Mouse (Mus musculus) liver, embryonic 16.5 days (tissue): Measurements from ENCODE around the gene Fam219a. TPM values are rescaled to one million over a fixed set of nuclear protein-coding genes. Genes with fewer than 3 reads are reported as not detected.

ENCODE experiments used
- ATAC-seq: fragments of 200-750 bp; cut with Nextera tagmentation; 2 replicates; pipeline ENCODE4 v1.8.0; 2017; ENCODE audit warnings: low read depth, mild to moderate bottlenecking, moderate number of reproducible peaks, moderate library complexity
- H3K27ac ChIP-seq: fragments of 300-500 bp; sonication (generic); 2 replicates; pipeline ENCODE4 v1.5.1; 2014; ENCODE audit warnings: mild to moderate bottlenecking, low read length
- H3K27me3 ChIP-seq: fragments of 300-500 bp; sonication (generic); 2 replicates; pipeline ENCODE4 v1.6.1; 2014; ENCODE audit warnings: low read depth, low read length, mixed read lengths; ENCODE audit not compliant: control insufficient read depth, insufficient read depth
- H3K36me3 ChIP-seq: fragments of 300-500 bp; sonication (generic); 2 replicates; pipeline ENCODE4 v1.6.1; 2014; ENCODE audit warnings: mild to moderate bottlenecking; ENCODE audit not compliant: control insufficient read depth, insufficient read depth
- H3K4me1 ChIP-seq: fragments of 300-500 bp; sonication (generic); 2 replicates; pipeline ENCODE4 v1.6.1; 2014; ENCODE audit warnings: low read depth, low read length, mixed read lengths; ENCODE audit not compliant: control insufficient read depth
- H3K4me2 ChIP-seq: fragments of 300-500 bp; sonication (generic); 2 replicates; pipeline ENCODE4 v1.6.1; 2014; ENCODE audit warnings: low read depth, low read length, mixed read lengths
- H3K4me3 ChIP-seq: fragments of 300-500 bp; sonication (generic); 2 replicates; pipeline ENCODE4 v1.5.1; 2014; ENCODE audit warnings: low read depth, mild to moderate bottlenecking, low read length
- H3K9ac ChIP-seq: fragments of 300-500 bp; sonication (generic); 2 replicates; pipeline ENCODE4 v1.6.1; 2014; ENCODE audit warnings: low read depth, low read length
- H3K9me3 ChIP-seq: fragments of 300-500 bp; sonication (generic); replicated peaks from 2 replicates; pipeline ENCODE4 v1.6.1; 2016; ENCODE audit warnings: low read length; ENCODE audit not compliant: control insufficient read depth
- WGBS: fragments of 180-500 bp; shearing (Covaris S2); extraction: QIAGEN DNeasy Blood & Tissue Kit; methylation state at CpG from one replicate; pipeline ENCODE4 v1.1.7; 2014; ENCODE audit not compliant: insufficient replicate concordance; 5-methylcytosine and 5-hydroxymethylcytosine counted together
- polyA plus RNA-seq: library from polyadenylated mRNA; unstranded; fragments of >200 nt; fragmentation: Nextera tagmentation; extraction: Ambion mirVana; gene quantifications from 2 replicates; pipeline ENCODE4 v1.2.1, GENCODE M21; 2015

The Fam219a gene
- polyA plus RNA-seq, 1 experiment from 2014 or later: 0.98 TPM

- H3K27me3 ChIP-seq: peaks cover 59% of the 10 kb centered on the region
- H3K27ac ChIP-seq: no peak overlapping the region
These were observed 71.8 kb downstream of the Fam219a start for GRCm38 (mm10) chr4:41497579-41497978.

GRCm38 (mm10) chr4:41497046-41497445, 72.3 kb downstream of the Fam219a start:
- no peaks in the 10 kb centered on the region for H3K36me3 ChIP-seq
- H3K4me1 ChIP-seq: peaks cover 13% of the 10 kb centered on the region
- no peak for ATAC-seq
- no peak overlapping the region for H3K4me2 ChIP-seq
- peaks cover 56% of the 10 kb centered on the region for H3K27me3 ChIP-seq
- H3K9me3 ChIP-seq: no peaks in the 10 kb centered on the region
- no peak overlapping the region for H3K9ac ChIP-seq
- H3K27ac ChIP-seq: no peak overlapping the region
- WGBS: 46% methylated on average over 5 of the region's 5 CpGs
- no peak overlapping the region for H3K4me3 ChIP-seq

More at GRCm38 (mm10) chr4:41497579-41497978, 71.8 kb downstream of the Fam219a start:
- Histone ChIP-seq H3K9me3 (no peaks in the 10 kb centered on the region), H3K4me3 (no peak overlapping the region; the same call in 1 of the 2 replicates), H3K9ac (no peak overlapping the region), H3K36me3 (no peaks in the 10 kb centered on the region), H3K4me1 (peaks cover 19% of the 10 kb centered on the region), H3K4me2 (peak overlapping the region; percentile 26)
- no peak for ATAC-seq
- 3% methylated on average over 34 of the region's 34 CpGs for WGBS

- Histone ChIP-seq H3K27me3 (peaks cover 46% of the 10 kb centered on the region), H3K9me3 (no peaks in the 10 kb centered on the region), H3K4me1 (peaks cover 13% of the 10 kb centered on the region), H3K36me3 (no peaks in the 10 kb centered on the region), H3K27ac (no peak overlapping the region), H3K4me2 (no peak overlapping the region), H3K4me3 (no peak overlapping the region), H3K9ac (no peak overlapping the region)
- WGBS: 75% methylated on average over 11 of the region's 11 CpGs
- ATAC-seq: no peak
These were observed 73.5 kb downstream of the Fam219a start for GRCm38 (mm10) chr4:41495850-41496249.

GRCm38 (mm10) chr4:41495076-41495475, 74.3 kb downstream of the Fam219a start:
- Histone ChIP-seq H3K4me2 (no peak overlapping the region), H3K4me3 (no peak overlapping the region), H3K9ac (no peak overlapping the region), H3K9me3 (no peaks in the 10 kb centered on the region), H3K4me1 (peaks cover 13% of the 10 kb centered on the region), H3K36me3 (no peaks in the 10 kb centered on the region), H3K27me3 (peaks cover 38% of the 10 kb centered on the region), H3K27ac (no peak overlapping the region)
- WGBS: 45% methylated on average over 4 of the region's 4 CpGs
- no peak for ATAC-seq

GRCm38 (mm10) chr4:41494378-41494777, 75.0 kb downstream of the Fam219a start:
- no peak overlapping the region for H3K4me3 ChIP-seq
- WGBS: 21% methylated on average over 3 of the region's 3 CpGs
- H3K4me1 ChIP-seq: peaks cover 13% of the 10 kb centered on the region
- H3K27ac ChIP-seq: peak overlapping the region; percentile 29; the same call in 1 of the 2 replicates
- no peak overlapping the region for H3K9ac ChIP-seq
- no peaks in the 10 kb centered on the region for H3K9me3 ChIP-seq
- H3K27me3 ChIP-seq: peaks cover 31% of the 10 kb centered on the region
- peak; percentile 76 for ATAC-seq
- no peaks in the 10 kb centered on the region for H3K36me3 ChIP-seq
- no peak overlapping the region for H3K4me2 ChIP-seq

GRCm38 (mm10) chr4:41493464-41494116, 75.7 kb downstream of the Fam219a start:
- Histone ChIP-seq H3K4me1 (peaks cover 12% of the 10 kb centered on the region), H3K4me3 (no peak overlapping the region), H3K27me3 (peaks cover 23% of the 10 kb centered on the region), H3K27ac (peak overlapping the region; percentile 5; the same call in 1 of the 2 replicates), H3K9ac (no peak overlapping the region), H3K4me2 (no peak overlapping the region), H3K36me3 (no peaks in the 10 kb centered on the region), H3K9me3 (no peaks in the 10 kb centered on the region)
- 52% methylated on average over 3 of the region's 3 CpGs for WGBS
- ATAC-seq: peak; percentile 66

GRCm38 (mm10) chr4:41492951-41493350, 76.4 kb downstream of the Fam219a start:
- Histone ChIP-seq H3K27me3 (peaks cover 17% of the 10 kb centered on the region), H3K4me2 (no peak overlapping the region), H3K36me3 (no peaks in the 10 kb centered on the region), H3K9me3 (no peaks in the 10 kb centered on the region), H3K4me1 (peaks cover 7% of the 10 kb centered on the region; the same call in 1 of the 2 replicates), H3K9ac (no peak overlapping the region), H3K27ac (no peak overlapping the region), H3K4me3 (no peak overlapping the region)
- 69% methylated on average over 7 of the region's 7 CpGs for WGBS
- no peak for ATAC-seq

GRCm38 (mm10) chr4:41481601-41482017, 87.7 kb downstream of the Fam219a start:
- Histone ChIP-seq H3K9ac (no peak overlapping the region), H3K27ac (no peak overlapping the region), H3K4me1 (no peaks in the 10 kb centered on the region), H3K4me3 (no peak overlapping the region), H3K9me3 (0 out of 2 replicates have a peak, but pooled peaks cover 3% of the 10 kb centered on the region), H3K27me3 (no peaks in the 10 kb centered on the region), H3K36me3 (0 out of 2 replicates have a peak, but pooled peaks cover 3% of the 10 kb centered on the region), H3K4me2 (no peak overlapping the region)
- no peak for ATAC-seq
- 67% methylated on average over 6 of the region's 6 CpGs for WGBS

GRCm38 (mm10) chr4:41480254-41480653, 89.1 kb downstream of the Fam219a start:
- no peak overlapping the region for H3K4me3 ChIP-seq
- no peak overlapping the region for H3K4me2 ChIP-seq
- H3K27me3 ChIP-seq: no peaks in the 10 kb centered on the region
- H3K27ac ChIP-seq: no peak overlapping the region
- H3K9ac ChIP-seq: no peak overlapping the region
- no peaks in the 10 kb centered on the region for H3K4me1 ChIP-seq
- H3K36me3 ChIP-seq: 0 out of 2 replicates have a peak, but pooled peaks cover 3% of the 10 kb centered on the region
- ATAC-seq: no peak
- WGBS: 68% methylated on average over 8 of the region's 8 CpGs
- H3K9me3 ChIP-seq: no peaks in the 10 kb centered on the region
